Mouse (Mus musculus) liver, postnatal 0 days (tissue): ENCODE measurements around the gene Trim60. TPM values are rescaled to one million over a fixed set of nuclear protein-coding genes. Genes with fewer than 3 reads are reported as not detected.

Experiments used
- ATAC-seq: fragments of 200-750 bp; cut with Nextera tagmentation; 2 replicates; pipeline ENCODE4 v1.8.0; 2017; ENCODE audit warnings: mild to moderate bottlenecking, moderate library complexity
- DNase-seq: peaks from one replicate; pipeline ENCODE4 v3.0.0-alpha.2; 2016
- H3K27ac ChIP-seq: fragments of 300-500 bp; sonication (generic); 2 replicates; pipeline ENCODE4 v1.5.1; 2014; ENCODE audit warnings: antibody characterized with exemption, moderate library complexity, mild to moderate bottlenecking, low read depth
- H3K27me3 ChIP-seq: fragments of 300-500 bp; sonication (generic); 2 replicates; pipeline ENCODE4 v1.6.1; 2014; ENCODE audit warnings: low read length, control low read depth, mixed read lengths; ENCODE audit not compliant: insufficient read depth
- H3K36me3 ChIP-seq: fragments of 300-500 bp; sonication (generic); replicated peaks from 2 replicates; pipeline ENCODE4 v1.6.1; 2014; ENCODE audit warnings: mild to moderate bottlenecking, control low read depth, low read length, moderate library complexity, mixed read lengths; ENCODE audit not compliant: insufficient read depth
- H3K4me1 ChIP-seq: fragments of 300-500 bp; sonication (generic); 2 replicates; pipeline ENCODE4 v1.6.1; 2014; ENCODE audit warnings: antibody characterized with exemption, mild to moderate bottlenecking, control low read depth; ENCODE audit not compliant: insufficient read depth
- H3K4me2 ChIP-seq: fragments of 300-500 bp; sonication (generic); 2 replicates; pipeline ENCODE4 v1.6.1; 2014; ENCODE audit warnings: low read depth, mild to moderate bottlenecking, low read length, moderate library complexity, mixed read lengths
- H3K4me3 ChIP-seq: fragments of 300-500 bp; sonication (generic); 2 replicates; pipeline ENCODE4 v1.5.1; 2014; ENCODE audit warnings: low read depth, low read length
- H3K9ac ChIP-seq: fragments of 300-500 bp; sonication (generic); replicated peaks from 2 replicates; pipeline ENCODE4 v1.6.1; 2014; ENCODE audit warnings: mild to moderate bottlenecking, moderate library complexity
- H3K9me3 ChIP-seq: fragments of 300-500 bp; sonication (generic); 2 replicates; pipeline ENCODE4 v1.6.1; 2016; ENCODE audit warnings: mild to moderate bottlenecking, control low read depth, low read length, mixed read lengths
- CTCF ChIP-seq: sonication (generic); IDR thresholded peaks from 2 replicates; pipeline ENCODE4 v1.5.1; 2016; ENCODE audit warnings: antibody characterized with exemption, low read depth
- EP300 ChIP-seq: IDR thresholded peaks from 2 replicates; pipeline ENCODE4 v1.6.1; 2016; ENCODE audit warnings: antibody characterized with exemption, low read depth, mild to moderate bottlenecking
- WGBS: fragments of 180-500 bp; shearing (Covaris S2); extraction: QIAGEN DNeasy Blood & Tissue Kit; methylation state at CpG from one replicate; pipeline ENCODE4 v1.1.7; 2014; ENCODE audit not compliant: insufficient replicate concordance; 5-methylcytosine and 5-hydroxymethylcytosine counted together
- polyA plus RNA-seq: library from polyadenylated mRNA; unstranded; fragments of >200 nt; fragmentation: Nextera tagmentation; extraction: Ambion mirVana; gene quantifications from 2 replicates; pipeline ENCODE4 v1.2.1, GENCODE M21; 2015

The Trim60 gene
- polyA plus RNA-seq: not detected in 2 replicates

DNA sequence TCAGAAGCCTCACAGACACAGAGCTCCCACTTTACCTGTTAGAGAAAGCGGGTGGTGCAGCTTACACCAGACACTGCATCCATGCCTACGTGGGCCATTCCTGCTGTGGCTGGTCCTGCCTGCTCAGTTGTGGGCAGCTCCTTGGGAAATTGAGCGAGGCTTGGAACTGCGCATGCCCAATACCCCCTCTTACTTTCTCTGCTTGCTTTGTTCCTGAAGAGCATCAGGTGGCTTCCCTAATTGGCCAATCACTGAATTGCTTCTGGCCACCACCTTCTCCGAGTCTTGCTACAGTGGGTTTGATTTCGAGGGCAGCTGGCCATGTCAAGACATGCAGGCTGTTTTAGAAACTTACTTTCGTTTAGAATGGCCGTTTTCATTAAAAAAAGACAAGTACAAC, at the start of gene Trim60, which contains the start of gene Trim61:
Gene Trim60 (minus strand): TSS at position 162 of the 400 bp plus-strand sequence.
Gene Trim61 (minus strand): TSS at position 101 of the 400 bp plus-strand sequence.
- Histone ChIP-seq H3K36me3 (no peaks in the 10 kb centered on the region), H3K4me2 (no peak within 1 kb of the TSS), H3K4me3 (no peak within 1 kb of the TSS), H3K9me3 (no peaks in the 10 kb centered on the region), H3K9ac (no peak within 1 kb of the TSS), H3K4me1 (no peaks in the 10 kb centered on the region), H3K27ac (no peak within 1 kb of the TSS), H3K27me3 (no peaks in the 10 kb centered on the region)
- ATAC-seq (no peak), DNase-seq (no peak)
- TF ChIP-seq EP300: no peak
- no peak for TF ChIP-seq CTCF
- WGBS: 77% methylated on average over 8 of the region's 8 CpGs

GRCm38 (mm10) chr8:65067694-65068472, 49.5 kb upstream of the Trim60 start:
- Histone ChIP-seq H3K4me3 (no peak overlapping the region), H3K4me1 (no peaks in the 10 kb centered on the region), H3K36me3 (no peaks in the 10 kb centered on the region), H3K9me3 (no peaks in the 10 kb centered on the region), H3K27me3 (no peaks in the 10 kb centered on the region), H3K27ac (no peak overlapping the region), H3K4me2 (no peak overlapping the region), H3K9ac (no peak overlapping the region)
- WGBS: 51% methylated on average over 10 of the region's 10 CpGs
- TF ChIP-seq EP300 (no peak), CTCF (no peak)
- no peak for ATAC-seq
- DNase-seq: no peak

DNA sequence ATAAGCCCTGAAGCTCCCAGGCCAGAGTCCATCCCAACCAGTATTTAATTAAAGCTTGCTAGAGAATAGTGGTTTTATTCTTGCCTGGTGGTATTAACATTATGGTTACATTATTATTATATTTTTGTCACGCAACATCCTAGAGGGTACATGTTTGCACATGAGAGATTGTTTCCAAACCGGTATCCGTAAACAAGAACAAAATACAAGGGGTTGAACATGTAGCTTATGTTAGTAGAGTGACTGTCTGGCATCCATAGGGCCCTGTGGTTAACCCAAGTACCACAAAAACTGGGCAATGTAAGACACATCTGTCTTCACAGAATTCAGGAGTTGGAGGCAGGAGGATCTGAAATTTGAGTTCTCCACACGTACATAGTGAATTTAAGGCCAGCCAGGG, 48.6 kb upstream of the Trim60 start:
- Histone ChIP-seq H3K27me3 (no peaks in the 10 kb centered on the region), H3K4me2 (no peak overlapping the region), H3K36me3 (no peaks in the 10 kb centered on the region), H3K9me3 (no peaks in the 10 kb centered on the region), H3K27ac (no peak overlapping the region), H3K9ac (no peak overlapping the region), H3K4me3 (no peak overlapping the region), H3K4me1 (no peaks in the 10 kb centered on the region)
- no peak for ATAC-seq
- no peak for TF ChIP-seq CTCF
- no peak for TF ChIP-seq EP300
- WGBS: 83% methylated on average over 4 of the region's 4 CpGs
- no peak for DNase-seq

DNA sequence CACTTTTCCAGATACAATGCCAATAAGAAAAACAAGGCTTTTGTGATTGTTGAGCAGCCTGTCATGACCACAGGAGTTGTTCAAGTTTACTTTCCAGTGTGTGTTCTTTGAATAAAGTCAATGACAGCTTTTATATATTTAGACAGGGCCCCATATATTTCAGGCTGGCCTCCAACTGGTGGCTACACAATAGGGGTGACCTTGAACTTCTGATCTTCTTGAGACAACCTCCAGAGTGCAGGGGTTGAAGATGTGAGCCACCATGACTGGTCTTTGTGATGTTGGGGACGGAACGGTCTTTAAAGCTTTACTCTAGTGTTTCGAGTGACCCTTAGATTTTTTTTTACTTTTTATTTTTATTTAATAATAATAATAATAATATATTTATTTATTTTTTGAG, 47.2 kb upstream of the Trim60 start:
- no peaks in the 10 kb centered on the region for H3K4me1 ChIP-seq
- no peak overlapping the region for H3K9ac ChIP-seq
- DNase-seq (no peak), ATAC-seq (no peak)
- 86% methylated on average over 3 of the region's 3 CpGs for WGBS
- no peak overlapping the region for H3K4me3 ChIP-seq
- H3K27me3 ChIP-seq: no peaks in the 10 kb centered on the region
- no peak overlapping the region for H3K4me2 ChIP-seq
- H3K27ac ChIP-seq: no peak overlapping the region
- no peaks in the 10 kb centered on the region for H3K9me3 ChIP-seq
- H3K36me3 ChIP-seq: no peaks in the 10 kb centered on the region
- TF ChIP-seq EP300: no peak
- TF ChIP-seq CTCF: no peak

- H3K27me3 ChIP-seq: no peaks in the 10 kb centered on the region
- no peak for TF ChIP-seq EP300
- no peak for TF ChIP-seq CTCF
- no peaks in the 10 kb centered on the region for H3K4me1 ChIP-seq
- DNase-seq: no peak
- 51% methylated on average over 2 of the region's 2 CpGs for WGBS
- no peak overlapping the region for H3K4me3 ChIP-seq
- H3K4me2 ChIP-seq: no peak overlapping the region
- H3K9ac ChIP-seq: no peak overlapping the region
- H3K9me3 ChIP-seq: no peaks in the 10 kb centered on the region
- no peak for ATAC-seq
- H3K27ac ChIP-seq: no peak overlapping the region
- no peaks in the 10 kb centered on the region for H3K36me3 ChIP-seq
Measured at GRCm38 (mm10) chr8:65064071-65064470, 45.7 kb upstream of the Trim60 start.

- WGBS: 70% methylated on average over 4 of the region's 4 CpGs
- ATAC-seq: no peak
- Histone ChIP-seq H3K4me2 (no peak overlapping the region), H3K36me3 (no peaks in the 10 kb centered on the region), H3K27me3 (no peaks in the 10 kb centered on the region), H3K27ac (no peak overlapping the region), H3K9ac (no peak overlapping the region), H3K9me3 (no peaks in the 10 kb centered on the region), H3K4me1 (no peaks in the 10 kb centered on the region), H3K4me3 (no peak overlapping the region)
- TF ChIP-seq EP300 (no peak), CTCF (no peak)
- no peak for DNase-seq
Measured at GRCm38 (mm10) chr8:65062195-65062594, 43.8 kb upstream of the Trim60 start.
